Mouse (Mus musculus) CH12.LX (cell line): ENCODE measurements at regions not wholly inside any gene's neighbourhood (a gene's known extent, or its start where the extent isn't known, plus 50 kb on each side); places are given as distances from the start of the nearest gene placed in this dataset.

Experiments
- CTCF ChIP-seq, 2 experiments: IDR thresholded peaks in 1 of 2; conservative IDR thresholded peaks in 1 of 2; 2 replicates each; pipeline ENCODE4 v1.5.1; 2011 to 2012; ENCODE audit warnings: low read depth in 2 of 2, low read length in 2 of 2, improper control_type of control experiment in 1 of 2, inconsistent platforms in 1 of 2, mild to moderate bottlenecking in 1 of 2, moderate library complexity in 1 of 2
- E2F4 ChIP-seq: IDR thresholded peaks from 2 replicates; pipeline ENCODE4 v1.6.1; 2011; ENCODE audit warnings: low read depth, low read length, improper control_type of control experiment; ENCODE audit not compliant: insufficient replicate concordance
- EP300 ChIP-seq: IDR thresholded peaks from 2 replicates; pipeline ENCODE4 v1.6.1; 2011; ENCODE audit warnings: low read length, improper control_type of control experiment
- ETS1 ChIP-seq: conservative IDR thresholded peaks from 2 replicates; pipeline ENCODE4 v1.6.1; 2012; ENCODE audit warnings: low read depth, mild to moderate bottlenecking, inconsistent platforms, low read length, improper control_type of control experiment, moderate library complexity
- JUND ChIP-seq: conservative IDR thresholded peaks from 2 replicates; pipeline ENCODE4 v1.6.1; 2011; ENCODE audit warnings: low read depth, low read length, improper control_type of control experiment
- MAX ChIP-seq: IDR thresholded peaks from 2 replicates; pipeline ENCODE4 v1.6.1; 2011; ENCODE audit warnings: low read length, improper control_type of control experiment
- POLR2A ChIP-seq: IDR thresholded peaks from 2 replicates; pipeline ENCODE4 v1.6.1; 2011; ENCODE audit warnings: low read depth, mild to moderate bottlenecking, improper control_type of control experiment, low read length
- POLR2AphosphoS2 ChIP-seq: IDR thresholded peaks from 2 replicates; pipeline ENCODE4 v1.6.1; 2011; ENCODE audit warnings: low read depth, low read length, improper control_type of control experiment
- TCF12 ChIP-seq: IDR thresholded peaks from 2 replicates; pipeline ENCODE4 v1.6.1; 2014; ENCODE audit warnings: low read depth, mild to moderate bottlenecking, inconsistent platforms, low read length, improper control_type of control experiment
- USF1 ChIP-seq: IDR thresholded peaks from 2 replicates; pipeline ENCODE4 v1.6.1; 2014; ENCODE audit warnings: low read depth, mild to moderate bottlenecking, inconsistent platforms, low read length, improper control_type of control experiment
- USF2 ChIP-seq: conservative IDR thresholded peaks from 2 replicates; pipeline ENCODE4 v1.6.1; 2011; ENCODE audit warnings: low read depth, low read length, improper control_type of control experiment
- ZC3H11A ChIP-seq: IDR thresholded peaks from 2 replicates; pipeline ENCODE4 v1.6.1; 2012; ENCODE audit warnings: low read depth, mild to moderate bottlenecking, inconsistent platforms, low read length, improper control_type of control experiment
- ZNF384 ChIP-seq: IDR thresholded peaks from 2 replicates; pipeline ENCODE4 v1.6.1; 2012; ENCODE audit warnings: low read depth, low read length, improper control_type of control experiment, inconsistent platforms

DNA sequence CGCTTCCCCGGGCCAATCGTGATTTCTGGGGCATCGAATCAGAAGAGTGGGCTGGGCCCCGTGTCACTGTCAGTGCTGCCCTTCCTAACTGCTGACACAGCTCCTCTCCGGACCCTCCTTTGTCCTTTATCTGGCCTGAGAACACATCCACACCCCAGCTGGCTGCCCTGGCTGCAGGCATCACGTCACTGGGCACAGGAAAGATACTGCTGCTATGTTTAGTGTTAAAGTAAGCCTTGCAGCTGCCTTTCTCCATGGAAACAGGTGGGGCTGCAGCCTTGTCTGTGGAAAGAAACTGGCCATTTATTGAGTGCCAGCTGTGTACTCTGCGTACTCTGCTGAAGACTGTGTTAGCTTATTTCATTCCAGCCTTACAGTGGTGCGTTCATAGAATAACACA, 168.7 kb downstream of the Rps24 start:
- TF ChIP-seq POLR2AphosphoS2 (no peak), E2F4 (no peak), CTCF (conservative IDR thresholded peaks at IDR 0.05 in 1 of 2, IDR thresholded peaks at IDR 0.05 in 1 of 2; ENCODE audit: low read depth in 2 of 2, low read length in 2 of 2) (no peak), POLR2A (no peak), MAX (no peak), ETS1 (no peak), ZC3H11A (no peak), ZNF384 (no peak), USF2 (no peak), TCF12 (no peak), EP300 (no peak), USF1 (no peak), JUND (no peak)
